Mouse (Mus musculus): ENCODE data around the gene Fhod1. TPM values are rescaled to one million over a fixed set of nuclear protein-coding genes. Genes with fewer than 3 reads are reported as not detected.

Gene Fhod1
- 0.80 TPM for polyA plus RNA-seq (2014; fragmentation: Illumina TruSeq; extraction: RNeasy Lipid Tissue Mini Kit (QIAGEN cat#74804); ENCODE audit: low read depth, low replicate concordance)

GRCm38 (mm10) chr8:105347428-105348221 lies at the start of gene Fhod1:
Gene Fhod1 (minus strand): TSS chr8:105347953.

GRCm38 (mm10) chr8:105373032-105373431 lies 25.3 kb upstream of the Fhod1 start, which contains the start of gene Plekhg4:
Gene Plekhg4 (plus strand): TSS chr8:105373274.

GRCm38 (mm10) chr8:105348450-105349095 lies 820 bp upstream of the Fhod1 start, which contains the start of gene Slc9a5:
Gene Slc9a5 (plus strand): TSS chr8:105348843.

GRCm38 (mm10) chr8:105326141-105326672 lies 21.5 kb downstream of the Fhod1 start, which contains the start of the genes Lrrc29 and Tmem208:
Gene Lrrc29 (minus strand): TSS chr8:105326278.
Gene Tmem208 (plus strand): TSS chr8:105326354.

GRCm38 (mm10) chr8:105305211-105306145 lies 42.3 kb downstream of the Fhod1 start, which contains the start of gene Elmo3:
Gene Elmo3 (plus strand): TSS chr8:105305601.

GRCm38 (mm10) chr8:105297511-105298192 lies 50.1 kb downstream of the Fhod1 start, which contains the start of gene E2f4:
Gene E2f4 (plus strand): TSS chr8:105297663.

GRCm38 (mm10) chr8:105295895-105296573 lies 51.7 kb downstream of the Fhod1 start, which contains the start of gene Exoc3l:
Gene Exoc3l (minus strand): TSS chr8:105296101.

GRCm38 (mm10) chr8:105289805-105290460 lies 57.8 kb downstream of the Fhod1 start, which contains the start of gene 4931428F04Rik:
Gene 4931428F04Rik (minus strand): TSS chr8:105289864.

Other genes starting within 250 kb of the Fhod1 start
- 0.21 TPM for gene Ces4a, start 216.2 kb downstream of the Fhod1 start, polyA plus RNA-seq (2014; fragmentation: Illumina TruSeq; extraction: RNeasy Lipid Tissue Mini Kit (QIAGEN cat#74804); ENCODE audit: low read depth, low replicate concordance)
- 40.2 TPM for gene Cbfb, start 177.3 kb downstream of the Fhod1 start, polyA plus RNA-seq (2014; fragmentation: Illumina TruSeq; extraction: RNeasy Lipid Tissue Mini Kit (QIAGEN cat#74804); ENCODE audit: low read depth, low replicate concordance)
- 9.0 TPM for gene D230025D16Rik, start 122.8 kb downstream of the Fhod1 start, polyA plus RNA-seq (2014; fragmentation: Illumina TruSeq; extraction: RNeasy Lipid Tissue Mini Kit (QIAGEN cat#74804); ENCODE audit: low read depth, low replicate concordance)
- 2.6 TPM for gene B3gnt9, start 92.8 kb downstream of the Fhod1 start, polyA plus RNA-seq (2014; fragmentation: Illumina TruSeq; extraction: RNeasy Lipid Tissue Mini Kit (QIAGEN cat#74804); ENCODE audit: low read depth, low replicate concordance)
- 0.20 TPM for gene Tradd, start 83.3 kb downstream of the Fhod1 start, polyA plus RNA-seq (2014; fragmentation: Illumina TruSeq; extraction: RNeasy Lipid Tissue Mini Kit (QIAGEN cat#74804); ENCODE audit: low read depth, low replicate concordance)
- not detected for gene Fbxl8, start 83.3 kb downstream of the Fhod1 start, polyA plus RNA-seq (2014; fragmentation: Illumina TruSeq; extraction: RNeasy Lipid Tissue Mini Kit (QIAGEN cat#74804); ENCODE audit: low read depth, low replicate concordance)
- gene Hsf4, start 78.2 kb downstream of the Fhod1 start, polyA plus RNA-seq (2014; fragmentation: Illumina TruSeq; extraction: RNeasy Lipid Tissue Mini Kit (QIAGEN cat#74804); ENCODE audit: low read depth, low replicate concordance) = not detected
- 0.06 TPM for gene Nol3, start 71.8 kb downstream of the Fhod1 start, polyA plus RNA-seq (2014; fragmentation: Illumina TruSeq; extraction: RNeasy Lipid Tissue Mini Kit (QIAGEN cat#74804); ENCODE audit: low read depth, low replicate concordance)
- gene 4931428F04Rik, start 58.1 kb downstream of the Fhod1 start, polyA plus RNA-seq (2014; fragmentation: Illumina TruSeq; extraction: RNeasy Lipid Tissue Mini Kit (QIAGEN cat#74804); ENCODE audit: low read depth, low replicate concordance) = 8.6 TPM
- gene Exoc3l, start 51.9 kb downstream of the Fhod1 start, polyA plus RNA-seq (2014; fragmentation: Illumina TruSeq; extraction: RNeasy Lipid Tissue Mini Kit (QIAGEN cat#74804); ENCODE audit: low read depth, low replicate concordance) = 0.71 TPM
- 5.4 TPM for gene E2f4, start 50.3 kb downstream of the Fhod1 start, polyA plus RNA-seq (2014; fragmentation: Illumina TruSeq; extraction: RNeasy Lipid Tissue Mini Kit (QIAGEN cat#74804); ENCODE audit: low read depth, low replicate concordance)
- 0.15 TPM for gene Elmo3, start 42.4 kb downstream of the Fhod1 start, polyA plus RNA-seq (2014; fragmentation: Illumina TruSeq; extraction: RNeasy Lipid Tissue Mini Kit (QIAGEN cat#74804); ENCODE audit: low read depth, low replicate concordance)
- gene Lrrc29, start 21.7 kb downstream of the Fhod1 start, polyA plus RNA-seq (2014; fragmentation: Illumina TruSeq; extraction: RNeasy Lipid Tissue Mini Kit (QIAGEN cat#74804); ENCODE audit: low read depth, low replicate concordance) = 0.87 TPM
- gene Tmem208, start 21.6 kb downstream of the Fhod1 start, polyA plus RNA-seq (2014; fragmentation: Illumina TruSeq; extraction: RNeasy Lipid Tissue Mini Kit (QIAGEN cat#74804); ENCODE audit: low read depth, low replicate concordance) = 3.1 TPM
- 1.6 TPM for gene Slc9a5, start 890 bp upstream of the Fhod1 start, polyA plus RNA-seq (2014; fragmentation: Illumina TruSeq; extraction: RNeasy Lipid Tissue Mini Kit (QIAGEN cat#74804); ENCODE audit: low read depth, low replicate concordance)
- gene Plekhg4, start 25.3 kb upstream of the Fhod1 start, polyA plus RNA-seq (2014; fragmentation: Illumina TruSeq; extraction: RNeasy Lipid Tissue Mini Kit (QIAGEN cat#74804); ENCODE audit: low read depth, low replicate concordance) = 3.6 TPM
- 99.0 TPM for gene Kctd19, start 65.5 kb upstream of the Fhod1 start, polyA plus RNA-seq (2014; fragmentation: Illumina TruSeq; extraction: RNeasy Lipid Tissue Mini Kit (QIAGEN cat#74804); ENCODE audit: low read depth, low replicate concordance)
- 73.0 TPM for gene Lrrc36, start 65.6 kb upstream of the Fhod1 start, polyA plus RNA-seq (2014; fragmentation: Illumina TruSeq; extraction: RNeasy Lipid Tissue Mini Kit (QIAGEN cat#74804); ENCODE audit: low read depth, low replicate concordance)
- 0.20 TPM for gene Tppp3, start 123.6 kb upstream of the Fhod1 start, polyA plus RNA-seq (2014; fragmentation: Illumina TruSeq; extraction: RNeasy Lipid Tissue Mini Kit (QIAGEN cat#74804); ENCODE audit: low read depth, low replicate concordance)
- 4.0 TPM for gene Zdhhc1, start 148.9 kb upstream of the Fhod1 start, polyA plus RNA-seq (2014; fragmentation: Illumina TruSeq; extraction: RNeasy Lipid Tissue Mini Kit (QIAGEN cat#74804); ENCODE audit: low read depth, low replicate concordance)
- 0.11 TPM for gene Hsd11b2, start 170.8 kb upstream of the Fhod1 start, polyA plus RNA-seq (2014; fragmentation: Illumina TruSeq; extraction: RNeasy Lipid Tissue Mini Kit (QIAGEN cat#74804); ENCODE audit: low read depth, low replicate concordance)
- gene Atp6v0d1, start 218.1 kb upstream of the Fhod1 start, polyA plus RNA-seq (2014; fragmentation: Illumina TruSeq; extraction: RNeasy Lipid Tissue Mini Kit (QIAGEN cat#74804); ENCODE audit: low read depth, low replicate concordance) = 10.6 TPM

All from testis, adult 10 weeks (tissue).